Mouse (Mus musculus) neural tube, embryonic 13.5 days (tissue): ENCODE results near the gene Tnnc2. TPM values are rescaled to one million over a fixed set of nuclear protein-coding genes. Genes with fewer than 3 reads are reported as not detected.

Source experiments
- ATAC-seq: fragments of 200-750 bp; cut with Nextera tagmentation; 2 replicates; pipeline ENCODE4 v1.8.0; 2017; ENCODE audit warnings: low read depth, mild to moderate bottlenecking, moderate TSS enrichment, moderate library complexity
- H3K27ac ChIP-seq: fragments of 300-500 bp; sonication (generic); replicated peaks from 2 replicates; pipeline ENCODE4 v1.5.1; 2015; ENCODE audit warnings: moderate library complexity, mild to moderate bottlenecking, inconsistent platforms
- H3K27me3 ChIP-seq: fragments of 300-500 bp; sonication (generic); 2 replicates; pipeline ENCODE4 v1.6.1; 2015; ENCODE audit warnings: mild to moderate bottlenecking, inconsistent platforms
- H3K36me3 ChIP-seq: fragments of 300-500 bp; sonication (generic); 2 replicates; pipeline ENCODE4 v1.6.1; 2015; ENCODE audit warnings: mild to moderate bottlenecking, inconsistent platforms
- H3K4me1 ChIP-seq: fragments of 300-500 bp; sonication (generic); replicated peaks from 2 replicates; pipeline ENCODE4 v1.6.1; 2015; ENCODE audit warnings: inconsistent platforms
- H3K4me2 ChIP-seq: fragments of 300-500 bp; sonication (generic); 2 replicates; pipeline ENCODE4 v1.6.1; 2015; ENCODE audit warnings: inconsistent platforms, mild to moderate bottlenecking, moderate library complexity
- H3K4me3 ChIP-seq: fragments of 300-500 bp; sonication (generic); 2 replicates; pipeline ENCODE4 v1.5.1; 2015; ENCODE audit warnings: mild to moderate bottlenecking, inconsistent platforms
- H3K9ac ChIP-seq: fragments of 300-500 bp; sonication (generic); 2 replicates; pipeline ENCODE4 v1.6.1; 2015; ENCODE audit warnings: moderate library complexity, mild to moderate bottlenecking, inconsistent platforms
- H3K9me3 ChIP-seq: fragments of 300-500 bp; sonication (generic); 2 replicates; pipeline ENCODE4 v1.6.1; 2016; ENCODE audit warnings: inconsistent platforms
- WGBS: fragments of 180-500 bp; shearing (Covaris S2); methylation state at CpG from one replicate; pipeline ENCODE4 v1.1.7; 2015; 5-methylcytosine and 5-hydroxymethylcytosine counted together
- polyA plus RNA-seq: library from polyadenylated mRNA; unstranded; fragments of >200 nt; fragmentation: Nextera tagmentation; extraction: Ambion mirVana; gene quantifications from 2 replicates; pipeline ENCODE4 v1.2.1, GENCODE M21; 2015

Gene Tnnc2
- polyA plus RNA-seq, 1 experiment from 2014 or later: 9.3 TPM

GRCm38 (mm10) chr2:164781876-164782275 is 2.1 kb upstream of the Tnnc2 start:
- no peak overlapping the region for H3K4me2 ChIP-seq
- no peaks in the 10 kb centered on the region for H3K27me3 ChIP-seq
- H3K9me3 ChIP-seq: no peaks in the 10 kb centered on the region
- peaks cover 20% of the 10 kb centered on the region for H3K4me1 ChIP-seq
- H3K27ac ChIP-seq: no peak overlapping the region
- ATAC-seq: no peak
- H3K4me3 ChIP-seq: no peak overlapping the region
- H3K9ac ChIP-seq: no peak overlapping the region
- no peaks in the 10 kb centered on the region for H3K36me3 ChIP-seq
- WGBS: 77% methylated on average over 4 of the region's 4 CpGs

- Histone ChIP-seq H3K36me3 (no peaks in the 10 kb centered on the region), H3K9me3 (no peaks in the 10 kb centered on the region), H3K27ac (no peak overlapping the region), H3K4me1 (no peaks in the 10 kb centered on the region), H3K27me3 (no peaks in the 10 kb centered on the region), H3K9ac (no peak overlapping the region), H3K4me3 (no peak overlapping the region), H3K4me2 (no peak overlapping the region)
- no peak for ATAC-seq
- 88% methylated on average over 7 of the region's 7 CpGs for WGBS
These were observed 958 bp downstream of the Tnnc2 start for GRCm38 (mm10) chr2:164778809-164779208.

GRCm38 (mm10) chr2:164778015-164778287 is 1.8 kb downstream of the Tnnc2 start:
- WGBS: 90% methylated on average over 11 of the region's 11 CpGs
- no peaks in the 10 kb centered on the region for H3K4me1 ChIP-seq
- no peaks in the 10 kb centered on the region for H3K27me3 ChIP-seq
- no peak for ATAC-seq
- no peaks in the 10 kb centered on the region for H3K9me3 ChIP-seq
- no peak overlapping the region for H3K4me3 ChIP-seq
- H3K27ac ChIP-seq: no peak overlapping the region
- H3K9ac ChIP-seq: no peak overlapping the region
- no peak overlapping the region for H3K4me2 ChIP-seq
- H3K36me3 ChIP-seq: no peaks in the 10 kb centered on the region

GRCm38 (mm10) chr2:164777246-164778014 is 2.3 kb downstream of the Tnnc2 start:
- WGBS: 84% methylated on average over 30 of the region's 30 CpGs
- H3K36me3 ChIP-seq: no peaks in the 10 kb centered on the region
- no peak for ATAC-seq
- no peak overlapping the region for H3K4me2 ChIP-seq
- no peak overlapping the region for H3K27ac ChIP-seq
- H3K27me3 ChIP-seq: no peaks in the 10 kb centered on the region
- no peaks in the 10 kb centered on the region for H3K9me3 ChIP-seq
- no peak overlapping the region for H3K4me3 ChIP-seq
- H3K4me1 ChIP-seq: no peaks in the 10 kb centered on the region
- no peak overlapping the region for H3K9ac ChIP-seq

- ATAC-seq: no peak
- H3K9me3 ChIP-seq: no peaks in the 10 kb centered on the region
- no peak overlapping the region for H3K9ac ChIP-seq
- no peaks in the 10 kb centered on the region for H3K36me3 ChIP-seq
- no peak overlapping the region for H3K4me3 ChIP-seq
- 63% methylated on average over 17 of the region's 17 CpGs for WGBS
- H3K27me3 ChIP-seq: no peaks in the 10 kb centered on the region
- no peak overlapping the region for H3K27ac ChIP-seq
- no peak overlapping the region for H3K4me2 ChIP-seq
- peaks cover 5% of the 10 kb centered on the region for H3K4me1 ChIP-seq
These were observed 3.0 kb downstream of the Tnnc2 start for GRCm38 (mm10) chr2:164776801-164777200.

- H3K4me1 ChIP-seq: peaks cover 12% of the 10 kb centered on the region
- no peak overlapping the region for H3K4me3 ChIP-seq
- no peak overlapping the region for H3K4me2 ChIP-seq
- H3K9me3 ChIP-seq: no peaks in the 10 kb centered on the region
- no peak for ATAC-seq
- H3K27me3 ChIP-seq: no peaks in the 10 kb centered on the region
- H3K27ac ChIP-seq: no peak overlapping the region
- no peaks in the 10 kb centered on the region for H3K36me3 ChIP-seq
- H3K9ac ChIP-seq: no peak overlapping the region
- WGBS: 92% methylated on average over 6 of the region's 6 CpGs
These were observed 3.6 kb downstream of the Tnnc2 start for GRCm38 (mm10) chr2:164776130-164776529.

GRCm38 (mm10) chr2:164773989-164774364 is 5.8 kb downstream of the Tnnc2 start:
- no peaks in the 10 kb centered on the region for H3K36me3 ChIP-seq
- no peak overlapping the region for H3K27ac ChIP-seq
- H3K9ac ChIP-seq: no peak overlapping the region
- H3K9me3 ChIP-seq: no peaks in the 10 kb centered on the region
- peaks cover 26% of the 10 kb centered on the region for H3K4me1 ChIP-seq
- no peak overlapping the region for H3K4me2 ChIP-seq
- 86% methylated on average over 5 of the region's 5 CpGs for WGBS
- H3K27me3 ChIP-seq: no peaks in the 10 kb centered on the region
- no peak overlapping the region for H3K4me3 ChIP-seq
- ATAC-seq: no peak

GRCm38 (mm10) chr2:164773229-164773988 is 6.4 kb downstream of the Tnnc2 start:
- ATAC-seq: no peak
- WGBS: 77% methylated on average over 14 of the region's 14 CpGs
- H3K9me3 ChIP-seq: no peaks in the 10 kb centered on the region

GRCm38 (mm10) chr2:164771123-164771522 is 8.6 kb downstream of the Tnnc2 start:
- Histone ChIP-seq H3K4me3 (peak overlapping the region; percentile 67), H3K36me3 (peaks cover 24% of the 10 kb centered on the region), H3K4me2 (peak overlapping the region; percentile 97), H3K9ac (peak overlapping the region; percentile 70; the same call in 1 of the 2 replicates), H3K27me3 (no peaks in the 10 kb centered on the region), H3K4me1 (peaks cover 26% of the 10 kb centered on the region), H3K27ac (no peak overlapping the region), H3K9me3 (no peaks in the 10 kb centered on the region)
- no peak for ATAC-seq
- WGBS: 83% methylated on average over 8 of the region's 8 CpGs

More at GRCm38 (mm10) chr2:164773229-164773988, 6.4 kb downstream of the Tnnc2 start:
- H3K9ac ChIP-seq: no peak overlapping the region
- no peak overlapping the region for H3K4me3 ChIP-seq
- H3K27ac ChIP-seq: no peak overlapping the region
- peaks cover 26% of the 10 kb centered on the region for H3K4me1 ChIP-seq
- H3K4me2 ChIP-seq: no peak overlapping the region
- peaks cover under 1% of the 10 kb centered on the region; the same call in 1 of the 2 replicates for H3K36me3 ChIP-seq
- no peaks in the 10 kb centered on the region for H3K27me3 ChIP-seq

- H3K36me3 ChIP-seq: peaks cover 32% of the 10 kb centered on the region
- peak overlapping the region; percentile 97 for H3K4me2 ChIP-seq
- H3K9ac ChIP-seq: peak overlapping the region; percentile 70
- H3K27ac ChIP-seq: no peak overlapping the region
- H3K27me3 ChIP-seq: no peaks in the 10 kb centered on the region
- 4% methylated on average over 15 of the region's 15 CpGs for WGBS
- peak; percentile 3; the same call in 1 of the 2 replicates for ATAC-seq
- H3K9me3 ChIP-seq: no peaks in the 10 kb centered on the region
- peak overlapping the region; percentile 67 for H3K4me3 ChIP-seq
- peaks cover 26% of the 10 kb centered on the region for H3K4me1 ChIP-seq
These were observed 9.5 kb downstream of the Tnnc2 start for GRCm38 (mm10) chr2:164770279-164770678.

- Histone ChIP-seq H3K9ac (peak within 1 kb of the TSS; percentile 70), H3K4me1 (peaks cover 26% of the 10 kb centered on the region), H3K4me2 (peak within 1 kb of the TSS; percentile 97), H3K4me3 (peak within 1 kb of the TSS; percentile 67), H3K9me3 (no peaks in the 10 kb centered on the region), H3K36me3 (peaks cover 39% of the 10 kb centered on the region), H3K27me3 (no peaks in the 10 kb centered on the region), H3K27ac (0 out of 2 replicates have a peak within 1 kb of the TSS, but pooled peaks have one; percentile 28)
- 2% methylated on average over 53 of the region's 53 CpGs for WGBS
- peak; percentile 100 for ATAC-seq
These were observed 10.3 kb downstream of the Tnnc2 start, which contains the start of gene Ube2c for GRCm38 (mm10) chr2:164769258-164770037. TSS of gene Ube2c (plus strand) at chr2:164769898.
